Mouse (Mus musculus): ENCODE data around the gene Mief2.

GRCm38 (mm10) chr11:60700320-60701185, 27.6 kb upstream of the Mief2 start:
- TF ChIP-seq GATA1 (IDR thresholded peaks at IDR 0.05; ENCODE audit: low read depth, low read length) = peak; percentile 78
- TF ChIP-seq CTCF (IDR thresholded peaks at IDR 0.05 in 2 of 3, conservative IDR thresholded peaks at IDR 0.05 in 1 of 3; ENCODE audit: control insufficient read depth in 1 of 3, insufficient read depth in 1 of 3, low read depth in 2 of 3, low read length in 3 of 3, poor library complexity in 1 of 3, severe bottlenecking in 1 of 3) = no peak; a peak in 1 of 6 replicates
- no peak for TF ChIP-seq USF1 (IDR thresholded peaks at IDR 0.05; ENCODE audit: low read depth, low read length)
- no peak for TF ChIP-seq POLR2A (IDR thresholded peaks at IDR 0.05; ENCODE audit: control insufficient read depth in 1 of 2, insufficient read depth in 1 of 2, low read depth in 1 of 2, low read length in 2 of 2, poor library complexity in 1 of 2)

Measured in MEL (cell line).